Mouse (Mus musculus) lung, postnatal 0 days (tissue): ENCODE measurements around the gene Tex29. TPM values are rescaled to one million over a fixed set of nuclear protein-coding genes. Genes with fewer than 3 reads are reported as not detected.
A peak's percentile ranks its signal among the peaks of the same experiment; 100 is the strongest.

Source experiments
- ATAC-seq: fragments of 200-750 bp; cut with Nextera tagmentation; 2 replicates; pipeline ENCODE4 v1.8.0; 2017; ENCODE audit warnings: moderate library complexity
- DNase-seq: peaks from one replicate; pipeline ENCODE4 v3.0.0-alpha.2; 2016; ENCODE audit warnings: low spot score
- H3K27ac ChIP-seq: fragments of 300-500 bp; sonication (generic); 2 replicates; pipeline ENCODE4 v1.5.1; 2014; ENCODE audit warnings: antibody characterized with exemption, mild to moderate bottlenecking, low read length, mixed read lengths
- H3K27me3 ChIP-seq: fragments of 300-500 bp; sonication (generic); replicated peaks from 2 replicates; pipeline ENCODE4 v1.6.1; 2014; ENCODE audit warnings: low read length, mixed read lengths; ENCODE audit not compliant: insufficient read depth
- H3K36me3 ChIP-seq: fragments of 300-500 bp; sonication (generic); 2 replicates; pipeline ENCODE4 v1.6.1; 2014; ENCODE audit warnings: low read length, mixed read lengths; ENCODE audit not compliant: insufficient read depth
- H3K4me1 ChIP-seq: fragments of 300-500 bp; sonication (generic); 2 replicates; pipeline ENCODE4 v1.6.1; 2014; ENCODE audit warnings: antibody characterized with exemption, low read depth, low read length, mixed read lengths; ENCODE audit not compliant: insufficient read depth
- H3K4me2 ChIP-seq: fragments of 300-500 bp; sonication (generic); replicated peaks from 2 replicates; pipeline ENCODE4 v1.6.1; 2014; ENCODE audit warnings: low read depth, mild to moderate bottlenecking, low read length, moderate library complexity, mixed read lengths
- H3K4me3 ChIP-seq: fragments of 300-500 bp; sonication (generic); 2 replicates; pipeline ENCODE4 v1.5.1; 2014; ENCODE audit warnings: low read depth, low read length
- H3K9ac ChIP-seq: fragments of 300-500 bp; sonication (generic); replicated peaks from 2 replicates; pipeline ENCODE4 v1.6.1; 2014; ENCODE audit warnings: low read depth, mild to moderate bottlenecking
- H3K9me3 ChIP-seq: fragments of 300-500 bp; sonication (generic); 2 replicates; pipeline ENCODE4 v1.6.1; 2016; ENCODE audit warnings: low read length, mixed read lengths
- CTCF ChIP-seq: IDR thresholded peaks from 2 replicates; pipeline ENCODE4 v1.5.1; 2016; ENCODE audit warnings: antibody characterized with exemption, mild to moderate bottlenecking
- EP300 ChIP-seq: IDR thresholded peaks from 2 replicates; pipeline ENCODE4 v1.6.1; 2016; ENCODE audit warnings: antibody characterized with exemption, mild to moderate bottlenecking, control low read depth
- WGBS: fragments of 180-500 bp; shearing (Covaris S2); extraction: QIAGEN DNeasy Blood & Tissue Kit; methylation state at CpG from one replicate; pipeline ENCODE4 v1.1.7; 2014; 5-methylcytosine and 5-hydroxymethylcytosine counted together
- polyA plus RNA-seq: library from polyadenylated mRNA; unstranded; fragments of >200 nt; fragmentation: Nextera tagmentation; extraction: Ambion mirVana; gene quantifications from 2 replicates; pipeline ENCODE4 v1.2.1, GENCODE M21; 2015

Gene Tex29
- polyA plus RNA-seq, 1 experiment from 2014 or later = 0.20 TPM

DNA sequence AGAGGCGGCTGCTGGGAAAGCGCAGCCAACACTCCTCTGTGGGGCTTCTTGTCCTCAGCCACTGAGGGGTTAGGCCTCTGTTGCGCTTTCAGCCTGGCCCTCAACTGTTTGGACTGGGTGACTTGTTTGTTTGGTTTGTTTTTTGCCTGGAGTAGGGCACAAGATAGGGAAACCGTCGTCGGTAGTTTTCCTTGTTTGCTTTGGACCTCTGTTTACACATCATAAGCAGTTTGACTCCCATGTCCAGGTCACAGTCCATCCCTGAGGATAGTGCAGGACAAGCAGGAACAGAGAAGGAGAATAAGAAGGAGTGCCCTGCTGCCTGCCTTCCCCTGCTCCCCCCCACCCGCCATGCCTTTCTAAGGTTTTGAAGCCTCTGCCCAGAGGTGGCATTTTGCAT, 26.5 kb upstream of the Tex29 start:
- no peak for ATAC-seq
- Histone ChIP-seq H3K4me1 (no peaks in the 10 kb centered on the region), H3K9ac (no peak overlapping the region), H3K36me3 (peaks cover 75% of the 10 kb centered on the region), H3K9me3 (no peaks in the 10 kb centered on the region), H3K27me3 (no peaks in the 10 kb centered on the region), H3K4me3 (no peak overlapping the region), H3K27ac (no peak overlapping the region), H3K4me2 (no peak overlapping the region)
- TF ChIP-seq EP300 (no peak), CTCF (no peak)
- DNase-seq = no peak
- WGBS = 69% methylated on average over 7 of the region's 7 CpGs

DNA sequence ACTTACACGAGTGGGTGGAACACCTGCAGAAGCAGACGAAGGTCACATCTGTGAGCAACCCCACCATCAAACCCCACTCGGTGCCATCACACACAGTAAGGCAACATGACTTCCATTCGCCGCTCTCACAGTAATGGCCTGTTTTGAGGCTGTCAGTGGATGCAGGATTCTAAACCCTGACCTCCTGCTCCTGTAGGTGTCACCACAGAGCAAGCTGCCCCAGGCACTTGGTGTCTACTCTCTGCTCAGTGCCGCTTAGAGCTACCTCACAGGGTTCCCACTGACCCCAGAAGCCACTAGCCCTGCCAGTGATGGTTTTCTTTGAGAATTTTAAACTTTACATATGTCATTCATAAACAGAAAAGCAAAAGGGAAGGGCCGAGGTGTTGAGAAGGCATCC, 25.1 kb upstream of the Tex29 start:
- no peak overlapping the region for H3K4me2 ChIP-seq
- H3K9me3 ChIP-seq = no peaks in the 10 kb centered on the region
- ATAC-seq = peak; percentile 49; the same call in 1 of the 2 replicates
- WGBS = 75% methylated on average over 7 of the region's 7 CpGs
- no peak overlapping the region for H3K4me3 ChIP-seq
- no peak for DNase-seq
- H3K4me1 ChIP-seq = no peaks in the 10 kb centered on the region
- H3K27me3 ChIP-seq = no peaks in the 10 kb centered on the region
- no peak overlapping the region for H3K27ac ChIP-seq
- H3K9ac ChIP-seq = no peak overlapping the region
- H3K36me3 ChIP-seq = peaks cover 75% of the 10 kb centered on the region
- TF ChIP-seq CTCF = peak; percentile 60
- TF ChIP-seq EP300 = no peak

DNA sequence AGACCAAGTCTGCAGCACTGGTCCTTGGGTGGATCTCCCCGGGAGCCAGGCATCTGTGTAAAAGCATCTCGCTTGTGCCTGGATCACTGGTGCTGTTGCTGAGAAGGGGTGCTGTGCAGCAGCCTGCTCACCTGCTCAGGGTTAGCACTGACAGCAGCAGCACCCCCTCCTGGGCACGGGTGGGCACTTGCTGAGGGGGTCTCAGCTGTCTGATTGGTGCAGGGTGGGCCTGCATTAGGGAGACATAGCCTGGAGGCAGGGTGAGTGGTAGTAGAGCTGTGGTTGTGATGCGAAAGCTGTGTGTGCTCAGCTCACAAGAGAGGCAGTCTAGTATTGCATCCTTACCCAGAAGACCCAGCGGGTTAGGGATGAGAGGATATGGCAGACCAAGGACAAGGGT, 20.1 kb upstream of the Tex29 start:
- no peaks in the 10 kb centered on the region for H3K27me3 ChIP-seq
- H3K36me3 ChIP-seq = peaks cover 83% of the 10 kb centered on the region
- TF ChIP-seq CTCF (no peak), EP300 (no peak)
- no peaks in the 10 kb centered on the region for H3K9me3 ChIP-seq
- H3K27ac ChIP-seq = no peak overlapping the region
- 93% methylated on average over 5 of the region's 5 CpGs for WGBS
- ATAC-seq (no peak), DNase-seq (no peak)
- no peak overlapping the region for H3K4me2 ChIP-seq
- H3K4me1 ChIP-seq = no peaks in the 10 kb centered on the region
- H3K9ac ChIP-seq = no peak overlapping the region
- H3K4me3 ChIP-seq = no peak overlapping the region

DNA sequence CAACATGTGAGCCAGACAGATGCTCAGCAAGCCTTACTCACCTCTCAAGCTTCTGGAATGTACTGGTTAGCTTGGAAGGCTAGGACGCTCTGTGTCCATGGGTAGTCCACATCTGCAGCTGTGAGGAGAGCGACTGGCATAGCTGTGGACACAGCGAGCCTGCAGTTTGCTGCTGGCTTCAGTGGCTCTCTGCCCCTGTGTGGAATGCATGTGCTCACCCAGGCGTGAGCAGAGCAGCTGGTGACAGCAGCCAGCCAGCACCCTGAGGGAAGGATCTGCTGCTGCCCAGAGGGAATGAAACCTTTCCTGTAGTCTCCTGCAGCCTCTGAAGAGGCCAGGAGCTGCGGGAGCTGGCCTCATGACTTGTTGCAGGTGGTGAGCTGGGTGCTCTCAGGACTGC, 19.7 kb upstream of the Tex29 start:
- H3K36me3 ChIP-seq = peaks cover 83% of the 10 kb centered on the region
- DNase-seq = no peak
- ATAC-seq = no peak
- H3K4me1 ChIP-seq = no peaks in the 10 kb centered on the region
- H3K9me3 ChIP-seq = no peaks in the 10 kb centered on the region
- H3K4me2 ChIP-seq = no peak overlapping the region
- TF ChIP-seq EP300 (no peak), CTCF (no peak)
- H3K4me3 ChIP-seq = no peak overlapping the region
- WGBS = 88% methylated on average over 5 of the region's 5 CpGs
- H3K27me3 ChIP-seq = no peaks in the 10 kb centered on the region
- no peak overlapping the region for H3K27ac ChIP-seq
- no peak overlapping the region for H3K9ac ChIP-seq

DNA sequence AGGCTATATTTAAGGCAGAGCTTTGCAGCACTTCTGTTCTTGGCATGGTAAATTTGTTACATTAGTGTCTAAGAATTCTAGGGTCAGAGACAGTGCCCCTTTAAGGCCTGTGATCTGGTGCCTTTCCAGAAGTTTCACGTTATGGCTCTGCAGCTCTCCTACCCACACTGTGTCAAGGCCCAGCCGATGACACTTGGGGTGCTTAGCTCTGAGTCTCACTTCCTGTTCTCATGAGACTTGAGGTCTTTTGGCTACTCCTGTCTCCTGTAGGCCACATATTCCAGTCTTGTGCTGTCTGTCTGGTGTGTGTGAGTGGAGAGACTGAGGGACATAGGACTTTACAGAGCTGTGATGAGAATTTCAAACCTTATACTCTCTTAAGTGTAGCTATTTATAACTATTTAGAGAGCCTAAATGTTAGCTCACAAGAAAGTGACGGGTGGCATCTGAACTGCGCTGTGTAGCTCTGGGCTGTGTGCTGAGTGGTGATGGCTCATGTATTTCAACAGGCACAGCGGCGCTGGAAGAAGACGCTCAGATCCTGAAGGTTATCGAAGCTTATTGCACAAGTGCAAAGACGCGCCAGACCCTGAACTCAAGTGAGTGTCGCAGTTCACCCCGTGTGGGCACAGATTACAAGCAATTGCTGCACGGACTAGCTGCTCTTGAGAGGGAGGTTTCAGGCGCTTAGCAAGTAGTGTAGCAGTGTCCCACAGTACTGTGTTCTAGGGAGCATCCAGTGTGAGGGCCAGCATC, 18.6 kb upstream of the Tex29 start:
- Histone ChIP-seq H3K4me1 (no peaks in the 10 kb centered on the region), H3K9me3 (no peaks in the 10 kb centered on the region), H3K27ac (no peak overlapping the region), H3K9ac (no peak overlapping the region), H3K36me3 (peaks cover 78% of the 10 kb centered on the region), H3K4me2 (no peak overlapping the region), H3K4me3 (no peak overlapping the region), H3K27me3 (no peaks in the 10 kb centered on the region)
- TF ChIP-seq EP300 = no peak
- TF ChIP-seq CTCF = no peak
- DNase-seq = no peak
- ATAC-seq = no peak
- WGBS = 77% methylated on average over 14 of the region's 14 CpGs

DNA sequence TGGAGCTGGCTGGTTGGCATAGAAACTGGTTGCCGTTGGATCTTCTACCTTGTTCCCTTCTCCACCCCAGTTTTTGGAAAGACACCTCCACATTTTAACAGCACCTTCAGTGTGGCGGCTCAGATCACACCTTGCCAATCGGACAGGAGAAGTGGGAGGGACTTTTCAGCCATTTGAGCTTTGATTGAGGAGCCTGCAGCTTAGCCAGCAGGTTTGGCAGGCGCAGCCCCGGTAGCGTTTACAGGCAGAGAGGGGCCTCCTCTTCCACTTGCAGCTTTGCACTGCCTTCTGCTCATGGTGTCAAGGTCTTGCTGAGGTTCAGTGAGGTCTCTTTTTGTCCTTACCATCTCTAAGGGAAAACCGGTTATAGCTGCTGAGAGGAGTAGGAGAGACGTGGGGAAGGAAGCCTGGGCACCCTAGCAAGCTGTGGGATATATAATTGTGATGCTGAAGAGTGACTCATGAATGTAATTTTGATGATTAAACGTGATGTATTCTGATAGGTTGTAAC, 17.7 kb upstream of the Tex29 start:
- DNase-seq (no peak), ATAC-seq (no peak)
- H3K36me3 ChIP-seq = peaks cover 70% of the 10 kb centered on the region
- TF ChIP-seq CTCF (no peak), EP300 (no peak)
- H3K4me2 ChIP-seq = no peak overlapping the region
- H3K27ac ChIP-seq = no peak overlapping the region
- 61% methylated on average over 9 of the region's 9 CpGs for WGBS
- no peak overlapping the region for H3K4me3 ChIP-seq
- no peaks in the 10 kb centered on the region for H3K9me3 ChIP-seq
- H3K4me1 ChIP-seq = no peaks in the 10 kb centered on the region
- no peaks in the 10 kb centered on the region for H3K27me3 ChIP-seq
- H3K9ac ChIP-seq = no peak overlapping the region
